Mouse (Mus musculus): ENCODE results near the gene Pglyrp1. TPM values are rescaled to one million over a fixed set of nuclear protein-coding genes. Genes with fewer than 3 reads are reported as not detected.

The Pglyrp1 gene
- polyA plus RNA-seq, 1 experiment from 2014 or later: 0.33 TPM

GRCm38 (mm10) chr7:18862801-18863200 lies 8.3 kb upstream of the Pglyrp1 start:
- Histone ChIP-seq H3K4me1 (no peaks in the 10 kb centered on the region; the same call in 1 of the 2 replicates), H3K4me3 (no peak overlapping the region), H3K36me3 (no peaks in the 10 kb centered on the region), H3K9me3 (replicated peaks) (no peaks in the 10 kb centered on the region), H3K27me3 (ENCODE audit: low read depth, poor library complexity, severe bottlenecking) (no peaks in the 10 kb centered on the region), H3K27ac (no peak overlapping the region)
- no peak for DNase-seq (ENCODE audit: low spot score)
- 84% methylated on average over 6 of the region's 6 CpGs for WGBS

DNA sequence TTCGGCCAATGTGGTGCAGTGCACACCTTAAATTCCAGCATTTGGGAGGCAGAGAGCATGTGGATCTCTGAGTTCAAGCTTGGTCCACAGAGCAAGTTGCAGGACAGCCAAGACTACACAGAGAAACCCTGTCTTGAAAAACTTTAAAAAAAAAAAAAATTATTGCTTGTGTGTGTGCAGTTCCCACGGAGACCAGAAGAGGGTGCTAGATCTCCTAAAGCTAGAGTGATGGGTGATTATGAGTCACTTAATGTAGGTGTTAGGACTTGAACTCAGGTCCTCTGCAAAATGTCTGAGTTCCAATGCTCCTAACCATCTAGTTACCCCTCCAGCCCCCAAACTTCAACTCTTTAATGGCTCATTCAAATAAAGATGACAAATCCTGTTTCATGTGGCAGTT lies 2.6 kb upstream of the Pglyrp1 start:
- H3K27ac ChIP-seq: no peak overlapping the region
- H3K4me1 ChIP-seq: peaks cover 10% of the 10 kb centered on the region
- no peak for DNase-seq (ENCODE audit: low spot score)
- no peaks in the 10 kb centered on the region for H3K27me3 ChIP-seq (ENCODE audit: low read depth, poor library complexity, severe bottlenecking)
- no peaks in the 10 kb centered on the region for H3K36me3 ChIP-seq
- H3K9me3 ChIP-seq (replicated peaks): no peaks in the 10 kb centered on the region
- WGBS: 83% methylated on average over 2 of the region's 2 CpGs
- H3K4me3 ChIP-seq: no peak overlapping the region

DNA sequence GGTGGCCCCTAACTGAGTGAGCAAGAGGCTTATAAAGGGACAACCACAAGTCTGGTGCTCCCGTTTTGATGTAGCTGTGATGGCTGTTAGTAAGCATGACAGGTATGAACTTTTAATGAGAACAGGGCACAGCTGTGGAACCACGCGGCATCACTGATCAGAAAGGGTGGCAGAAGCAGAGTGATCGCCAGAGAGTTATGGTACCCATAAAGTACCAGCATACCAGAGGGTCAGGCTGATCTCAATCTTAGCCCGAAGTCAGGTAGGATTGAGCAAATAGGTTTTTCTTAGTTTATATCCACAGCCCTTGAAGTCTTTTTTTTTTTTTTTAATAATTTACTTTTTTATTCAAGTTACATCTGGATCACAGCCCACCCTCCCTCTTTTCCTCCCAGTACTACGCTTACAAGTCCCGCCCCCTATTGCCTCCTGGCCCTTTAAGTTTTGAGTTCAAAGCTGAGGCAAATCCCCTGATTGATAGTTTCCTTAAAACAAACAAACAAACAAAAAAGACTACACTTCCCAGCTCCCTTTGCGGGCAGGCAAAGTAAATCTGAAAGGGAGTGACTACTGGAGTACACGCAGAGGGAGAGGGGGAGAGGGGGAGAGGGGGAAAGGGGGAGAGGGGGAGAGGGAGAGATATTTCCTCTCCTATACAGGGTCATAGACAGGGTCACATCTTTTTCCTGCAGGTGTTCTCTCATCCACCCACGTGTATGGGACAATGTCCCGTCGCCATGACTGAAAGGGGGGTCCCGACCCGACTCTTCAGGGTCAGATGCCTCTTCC lies 1.1 kb downstream of the Pglyrp1 start:
- H3K4me3 ChIP-seq: peak overlapping the region; percentile 50
- H3K9me3 ChIP-seq (replicated peaks): no peaks in the 10 kb centered on the region
- peaks cover 10% of the 10 kb centered on the region for H3K4me1 ChIP-seq
- H3K36me3 ChIP-seq: no peaks in the 10 kb centered on the region
- no peak for DNase-seq (ENCODE audit: low spot score)
- H3K27me3 ChIP-seq (ENCODE audit: low read depth, poor library complexity, severe bottlenecking): no peaks in the 10 kb centered on the region
- peak overlapping the region; percentile 42; the same call in 1 of the 2 replicates for H3K27ac ChIP-seq
- WGBS: 30% methylated on average over 13 of the region's 14 CpGs

GRCm38 (mm10) chr7:18872816-18873215 lies 1.7 kb downstream of the Pglyrp1 start:
- WGBS: 4% methylated on average over 7 of the region's 7 CpGs
- Histone ChIP-seq H3K4me3 (peak overlapping the region; percentile 50), H3K36me3 (no peaks in the 10 kb centered on the region), H3K27ac (peak overlapping the region; percentile 42; the same call in 1 of the 2 replicates), H3K9me3 (replicated peaks) (no peaks in the 10 kb centered on the region), H3K27me3 (ENCODE audit: low read depth, poor library complexity, severe bottlenecking) (no peaks in the 10 kb centered on the region), H3K4me1 (peaks cover 10% of the 10 kb centered on the region)
- DNase-seq (ENCODE audit: low spot score): peak; percentile 40

- H3K27ac ChIP-seq: 0 out of 2 replicates have a peak overlapping the region, but pooled peaks have one; percentile 26
- peaks cover 10% of the 10 kb centered on the region for H3K4me1 ChIP-seq
- no peaks in the 10 kb centered on the region for H3K36me3 ChIP-seq
- WGBS: under 1% methylated on average over 10 of the region's 10 CpGs
- DNase-seq (ENCODE audit: low spot score): peak; percentile 86
- H3K9me3 ChIP-seq (replicated peaks): no peaks in the 10 kb centered on the region
- H3K27me3 ChIP-seq (ENCODE audit: low read depth, poor library complexity, severe bottlenecking): no peaks in the 10 kb centered on the region
- peak overlapping the region; percentile 50 for H3K4me3 ChIP-seq
Measured at GRCm38 (mm10) chr7:18873253-18873652, 2.1 kb downstream of the Pglyrp1 start.

- no peak for DNase-seq (ENCODE audit: low spot score)
- Histone ChIP-seq H3K27ac (no peak overlapping the region), H3K4me1 (peaks cover 10% of the 10 kb centered on the region), H3K9me3 (replicated peaks) (no peaks in the 10 kb centered on the region), H3K36me3 (no peaks in the 10 kb centered on the region), H3K27me3 (ENCODE audit: low read depth, poor library complexity, severe bottlenecking) (no peaks in the 10 kb centered on the region), H3K4me3 (no peak overlapping the region)
- WGBS: 88% methylated on average over 5 of the region's 5 CpGs
Measured at GRCm38 (mm10) chr7:18875372-18875771, 4.2 kb downstream of the Pglyrp1 start.

DNA sequence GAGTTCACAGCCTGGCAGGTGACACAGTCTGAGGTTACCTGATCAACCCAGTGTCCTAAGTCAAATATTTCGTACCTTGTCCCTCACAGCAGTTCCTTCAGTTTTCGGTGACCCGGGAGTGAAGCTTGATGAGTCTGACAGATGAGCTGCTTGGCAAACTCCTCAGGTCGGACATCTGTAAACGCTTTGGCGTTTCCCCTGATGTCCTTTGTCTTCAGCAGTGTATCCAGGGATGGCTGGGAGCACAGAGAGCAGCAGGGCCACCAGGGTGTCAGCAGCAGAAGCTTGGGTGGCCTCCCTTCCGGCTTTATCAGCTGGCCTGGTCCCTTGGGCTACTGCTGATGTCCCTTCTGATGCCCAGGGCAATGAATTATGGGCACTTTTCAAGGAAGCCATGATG lies 7.6 kb downstream of the Pglyrp1 start:
- Histone ChIP-seq H3K27me3 (ENCODE audit: low read depth, poor library complexity, severe bottlenecking) (no peaks in the 10 kb centered on the region), H3K36me3 (no peaks in the 10 kb centered on the region), H3K4me3 (no peak overlapping the region), H3K27ac (no peak overlapping the region), H3K9me3 (replicated peaks) (no peaks in the 10 kb centered on the region), H3K4me1 (no peaks in the 10 kb centered on the region)
- DNase-seq (ENCODE audit: low spot score): no peak
- whole genome bisulfite sequencing: 85% methylated on average over 7 of the region's 7 CpGs

DNA sequence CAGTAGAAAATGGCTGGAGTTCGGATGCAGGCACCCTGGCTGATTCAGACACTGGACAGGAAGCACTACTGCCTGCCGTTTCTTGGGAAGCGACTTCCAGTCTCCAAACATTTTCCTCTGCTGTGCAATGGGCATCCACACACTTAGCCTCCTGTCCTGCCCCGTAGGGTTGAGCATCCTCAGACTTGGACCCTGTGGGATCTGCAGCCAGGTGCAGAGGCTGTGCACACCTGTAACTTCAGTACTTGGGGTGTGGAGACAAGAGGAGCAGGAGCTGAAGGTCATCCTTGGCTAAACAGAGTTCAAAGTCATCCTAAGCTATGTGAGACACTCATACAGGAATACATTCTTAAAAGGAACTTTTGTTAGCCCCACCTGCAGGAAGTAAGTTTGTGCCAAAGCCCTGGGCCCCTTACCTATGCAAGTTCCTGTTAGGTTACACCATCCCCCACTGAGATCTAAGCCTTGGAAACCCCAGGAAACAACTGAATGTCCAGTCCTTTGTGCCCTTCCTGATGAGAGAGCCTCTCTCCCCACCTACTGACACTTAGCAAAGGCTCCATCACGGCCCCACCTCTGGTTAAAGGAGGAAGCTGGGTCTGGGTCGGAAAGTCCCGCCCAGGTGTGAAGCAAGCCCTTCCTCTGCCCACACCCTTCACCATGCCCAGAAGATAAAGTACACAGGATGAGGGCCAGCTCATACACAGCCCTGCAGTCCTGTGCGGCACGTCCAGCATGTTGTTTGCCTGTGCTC lies 13.0 kb downstream of the Pglyrp1 start:
- Histone ChIP-seq H3K36me3 (no peaks in the 10 kb centered on the region), H3K4me1 (0 out of 2 replicates have a peak, but pooled peaks cover 3% of the 10 kb centered on the region), H3K27ac (peak overlapping the region; percentile 11; the same call in 1 of the 2 replicates), H3K4me3 (no peak overlapping the region), H3K9me3 (replicated peaks) (no peaks in the 10 kb centered on the region), H3K27me3 (ENCODE audit: low read depth, poor library complexity, severe bottlenecking) (no peaks in the 10 kb centered on the region)
- DNase-seq (ENCODE audit: low spot score): no peak
- WGBS: 54% methylated on average over 9 of the region's 9 CpGs

DNA sequence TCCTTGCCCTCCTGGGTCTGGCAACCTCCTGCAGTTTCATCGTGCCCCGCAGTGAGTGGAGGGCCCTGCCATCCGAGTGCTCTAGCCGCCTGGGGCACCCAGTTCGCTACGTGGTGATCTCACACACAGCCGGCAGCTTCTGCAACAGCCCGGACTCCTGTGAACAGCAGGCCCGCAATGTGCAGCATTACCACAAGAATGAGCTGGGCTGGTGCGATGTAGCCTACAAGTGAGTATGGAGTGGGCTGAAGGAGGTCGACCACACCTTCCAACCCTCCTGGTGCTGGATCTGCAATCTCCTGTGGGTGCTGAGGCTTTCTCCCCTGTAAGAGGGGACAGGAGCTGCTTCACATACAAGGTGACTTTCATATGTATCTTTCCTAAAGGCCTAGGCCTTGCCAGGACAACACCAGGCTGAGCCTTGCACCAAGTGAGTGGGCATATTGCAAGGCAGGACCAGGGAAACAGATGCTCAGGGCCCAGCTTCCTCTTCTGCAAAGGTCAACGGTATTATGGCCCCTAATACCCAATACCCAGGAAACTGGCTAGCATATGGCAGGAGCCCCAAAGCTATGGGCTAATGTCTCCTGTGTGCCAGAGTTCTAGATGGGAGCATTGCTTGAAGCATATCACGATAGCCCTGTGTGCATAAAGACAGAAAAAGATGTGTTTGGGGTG lies 13.8 kb downstream of the Pglyrp1 start:
- Histone ChIP-seq H3K27me3 (ENCODE audit: low read depth, poor library complexity, severe bottlenecking) (no peaks in the 10 kb centered on the region), H3K4me3 (no peak overlapping the region), H3K27ac (peak overlapping the region; percentile 11; the same call in 1 of the 2 replicates), H3K36me3 (no peaks in the 10 kb centered on the region), H3K4me1 (0 out of 2 replicates have a peak, but pooled peaks cover 3% of the 10 kb centered on the region), H3K9me3 (replicated peaks) (no peaks in the 10 kb centered on the region)
- DNase-seq (ENCODE audit: low spot score): no peak
- 66% methylated on average over 13 of the region's 13 CpGs for WGBS

DNA sequence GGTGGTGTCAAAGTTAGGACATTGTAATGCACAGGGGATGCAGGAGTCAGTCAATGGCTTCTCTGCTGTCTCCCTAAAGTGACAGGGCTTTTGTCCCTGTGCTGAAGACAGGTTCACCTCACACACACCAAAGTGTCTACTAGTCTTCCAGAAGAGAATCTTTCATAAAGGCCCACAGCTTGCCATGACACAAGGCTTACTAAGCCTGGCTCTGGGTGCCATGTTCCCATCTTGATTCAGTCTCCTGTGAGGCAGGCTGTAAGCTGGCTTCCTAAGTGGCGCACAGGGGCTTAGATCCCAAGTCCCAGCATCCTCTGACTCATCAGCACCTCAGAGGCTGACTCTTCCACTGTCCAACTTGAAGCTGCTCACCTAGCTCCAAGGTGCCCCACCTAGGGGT lies 15.8 kb downstream of the Pglyrp1 start:
- 0 out of 2 replicates have a peak, but pooled peaks cover 6% of the 10 kb centered on the region for H3K36me3 ChIP-seq
- no peak for DNase-seq (ENCODE audit: low spot score)
- WGBS: 89% methylated on average over 1 of the region's 1 CpGs

GRCm38 (mm10) chr7:18890848-18891247 lies 19.7 kb downstream of the Pglyrp1 start:
- Histone ChIP-seq H3K9me3 (replicated peaks) (no peaks in the 10 kb centered on the region), H3K27ac (no peak overlapping the region), H3K27me3 (ENCODE audit: low read depth, poor library complexity, severe bottlenecking) (peaks cover 30% of the 10 kb centered on the region), H3K4me3 (no peak overlapping the region), H3K4me1 (peaks cover 22% of the 10 kb centered on the region), H3K36me3 (0 out of 2 replicates have a peak, but pooled peaks cover 6% of the 10 kb centered on the region)
- WGBS: 91% methylated on average over 8 of the region's 8 CpGs
- DNase-seq (ENCODE audit: low spot score): no peak

More for the DNA sequence above, 15.8 kb downstream of the Pglyrp1 start:
- H3K9me3 ChIP-seq (replicated peaks): no peaks in the 10 kb centered on the region
- H3K27ac ChIP-seq: no peak overlapping the region
- H3K4me1 ChIP-seq: 0 out of 2 replicates have a peak, but pooled peaks cover 3% of the 10 kb centered on the region
- no peaks in the 10 kb centered on the region for H3K27me3 ChIP-seq (ENCODE audit: low read depth, poor library complexity, severe bottlenecking)
- H3K4me3 ChIP-seq: no peak overlapping the region

DNA sequence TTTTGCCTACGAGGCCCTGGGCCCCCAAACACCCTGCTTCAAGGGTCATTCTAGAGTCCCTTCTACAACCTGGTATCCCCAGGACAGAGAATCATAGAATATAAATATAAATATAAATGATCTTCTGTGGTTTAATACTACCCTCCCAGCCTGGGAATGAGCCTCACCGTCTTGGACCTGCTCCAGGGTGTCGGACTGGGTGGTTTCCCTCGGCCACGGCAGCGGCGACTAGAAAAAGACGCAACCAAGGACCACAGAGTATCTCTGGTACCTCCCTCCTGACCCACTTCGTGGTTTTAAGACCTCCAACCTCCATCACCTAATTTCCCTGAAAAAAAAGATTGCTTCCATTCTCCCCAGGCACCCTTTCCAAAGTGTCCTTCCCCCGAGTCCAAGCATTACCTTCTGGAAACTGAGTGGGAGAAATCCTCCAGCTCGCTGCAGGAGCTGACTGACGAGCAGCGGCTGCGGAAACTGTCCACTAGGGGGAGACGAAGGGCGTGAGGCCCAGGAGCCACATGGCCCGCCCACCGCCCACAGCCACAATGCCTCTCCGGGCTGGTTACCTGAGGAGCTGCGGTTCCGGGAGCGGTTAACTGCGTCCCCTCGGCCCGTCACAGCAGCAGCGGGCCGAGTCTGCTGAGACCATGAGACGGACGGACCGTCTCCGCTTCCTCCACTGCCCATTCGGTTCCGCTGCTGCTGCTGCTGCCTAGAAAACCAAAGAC lies 20.9 kb downstream of the Pglyrp1 start:
- Histone ChIP-seq H3K27me3 (ENCODE audit: low read depth, poor library complexity, severe bottlenecking) (peaks cover 30% of the 10 kb centered on the region), H3K4me1 (peaks cover 22% of the 10 kb centered on the region), H3K27ac (peak overlapping the region; percentile 57; the same call in 1 of the 2 replicates), H3K4me3 (peak overlapping the region; percentile 54), H3K9me3 (replicated peaks) (no peaks in the 10 kb centered on the region), H3K36me3 (0 out of 2 replicates have a peak, but pooled peaks cover 9% of the 10 kb centered on the region)
- 22% methylated on average over 33 of the region's 33 CpGs for WGBS
- DNase-seq (ENCODE audit: low spot score): peak; percentile 93
